Mouse (Mus musculus): Measurements from ENCODE around the gene E2f4. TPM values are rescaled to one million over a fixed set of nuclear protein-coding genes. Genes with fewer than 3 reads are reported as not detected.

E2f4 gene
- total RNA-seq, 2 experiments from 2014 or later = 18.7 to 22.3 TPM

- peak; percentile 88 for DNase-seq
These were observed 50.2 kb downstream of the E2f4 start, which contains the start of gene Fhod1 for GRCm38 (mm10) chr8:105347428-105348221. Gene Fhod1 (minus strand): TSS chr8:105347953.

- DNase-seq = peak; percentile 50
These were observed 51.1 kb downstream of the E2f4 start, which contains the start of gene Slc9a5 for GRCm38 (mm10) chr8:105348450-105349095. Gene Slc9a5 (plus strand): TSS chr8:105348843.

GRCm38 (mm10) chr8:105349096-105349771 is 51.8 kb downstream of the E2f4 start:
- no peak for DNase-seq

GRCm38 (mm10) chr8:105350186-105350585 is 52.7 kb downstream of the E2f4 start:
- no peak for DNase-seq

GRCm38 (mm10) chr8:105353583-105354135 is 56.2 kb downstream of the E2f4 start:
- DNase-seq = no peak

GRCm38 (mm10) chr8:105354549-105354948 is 57.1 kb downstream of the E2f4 start:
- no peak for DNase-seq

Small RNA genes within 50 kb of the gene (microRNA-seq; reads per million reads assigned to microRNA genes)
- gene Gm27320 (0 reads per million in 2 experiments), gene Mir328 (452 to 557 reads per million in 2 experiments)

Other genes starting within 250 kb of the E2f4 start
- gene Ces3a, start 249.1 kb upstream of the E2f4 start, total RNA-seq (2021) = not detected
- not detected for gene Ces3b, start 213.9 kb upstream of the E2f4 start, total RNA-seq (2021)
- not detected for gene Ces4a, start 165.9 kb upstream of the E2f4 start, total RNA-seq (2021)
- 10 to 100 TPM; 39.8 to 46.9 TPM for gene Cbfb, start 127.0 kb upstream of the E2f4 start, total RNA-seq (2021)
- gene D230025D16Rik, start 72.5 kb upstream of the E2f4 start, total RNA-seq (2021) = 10 to 100 TPM; 16.1 to 18.4 TPM
- 1 to 10 TPM; 8.6 to 9.9 TPM for gene B3gnt9, start 42.5 kb upstream of the E2f4 start, total RNA-seq (2021)
- gene Tradd, start 33.1 kb upstream of the E2f4 start, total RNA-seq (2021) = 1 to 10 TPM; 3.3 to 4.4 TPM
- 1 to 10 TPM in 1 of 2 experiments, under 1 TPM in 1; 0.85 to 1.6 TPM for gene Fbxl8, start 33.0 kb upstream of the E2f4 start, total RNA-seq (2021)
- gene Hsf4, start 27.9 kb upstream of the E2f4 start, total RNA-seq (2021) = under 1 TPM; 0.42 to 0.70 TPM
- gene Nol3, start 21.5 kb upstream of the E2f4 start, total RNA-seq (2021) = 10 to 100 TPM; 22.3 to 22.8 TPM
- gene 4931428F04Rik, start 7.8 kb upstream of the E2f4 start, total RNA-seq (2021) = 1 to 10 TPM; 2.3 to 3.1 TPM
- gene Exoc3l, start 1.6 kb upstream of the E2f4 start, total RNA-seq (2021) = 1 to 10 TPM; 3.9 to 9.1 TPM
- under 1 TPM; 0.77 to 0.80 TPM for gene Elmo3, start 7.9 kb downstream of the E2f4 start, total RNA-seq (2021)
- gene Lrrc29, start 28.6 kb downstream of the E2f4 start, total RNA-seq (2021) = 1 to 10 TPM; 1.5 to 2.4 TPM
- 10 to 100 TPM; 23.6 to 27.1 TPM for gene Tmem208, start 28.7 kb downstream of the E2f4 start, total RNA-seq (2021)
- gene Fhod1, start 50.3 kb downstream of the E2f4 start, total RNA-seq (2021) = 10 to 100 TPM in 1 of 2 experiments, 1 to 10 TPM in 1; 8.9 to 14.7 TPM
- gene Slc9a5, start 51.2 kb downstream of the E2f4 start, total RNA-seq (2021) = 1 to 10 TPM; 1.4 to 2.4 TPM
- under 1 TPM; 0.07 to 0.79 TPM for gene Plekhg4, start 75.6 kb downstream of the E2f4 start, total RNA-seq (2021)
- under 1 TPM in 1 of 2 experiments, not detected in 1; 0.07 TPM for gene Kctd19, start 115.8 kb downstream of the E2f4 start, total RNA-seq (2021)
- 1 to 10 TPM in 1 of 2 experiments, under 1 TPM in 1; 0.93 to 1.1 TPM for gene Lrrc36, start 115.9 kb downstream of the E2f4 start, total RNA-seq (2021)
- 100 to 1,000 TPM; 260 to 285 TPM for gene Tppp3, start 173.9 kb downstream of the E2f4 start, total RNA-seq (2021)
- 10 to 100 TPM; 10.9 to 15.9 TPM for gene Zdhhc1, start 199.2 kb downstream of the E2f4 start, total RNA-seq (2021)
- 1 to 10 TPM; 4.4 to 4.5 TPM for gene Hsd11b2, start 221.1 kb downstream of the E2f4 start, total RNA-seq (2021)

Measured in gastrocnemius, postnatal 10 days (tissue).